Mouse (Mus musculus) layer of hippocampus, adult 8-10 months (tissue): ENCODE results near the gene Pdia2. TPM values are rescaled to one million over a fixed set of nuclear protein-coding genes. Genes with fewer than 3 reads are reported as not detected.

Source experiments
- DNase-seq, 2 experiments: peaks; one replicate each; pipeline ENCODE4 v3.0.0; 2022; ENCODE audit warnings: low spot score in 2 of 2
- total RNA-seq, 4 experiments: library from RNA; stranded (reverse); gene quantifications; 2 replicates each; pipeline ENCODE4 v1.2.4; 2022

Pdia2 gene
- total RNA-seq: under 1 TPM in 2 of 4 experiments, not detected in 2; 0.32 to 0.54 TPM

DNA sequence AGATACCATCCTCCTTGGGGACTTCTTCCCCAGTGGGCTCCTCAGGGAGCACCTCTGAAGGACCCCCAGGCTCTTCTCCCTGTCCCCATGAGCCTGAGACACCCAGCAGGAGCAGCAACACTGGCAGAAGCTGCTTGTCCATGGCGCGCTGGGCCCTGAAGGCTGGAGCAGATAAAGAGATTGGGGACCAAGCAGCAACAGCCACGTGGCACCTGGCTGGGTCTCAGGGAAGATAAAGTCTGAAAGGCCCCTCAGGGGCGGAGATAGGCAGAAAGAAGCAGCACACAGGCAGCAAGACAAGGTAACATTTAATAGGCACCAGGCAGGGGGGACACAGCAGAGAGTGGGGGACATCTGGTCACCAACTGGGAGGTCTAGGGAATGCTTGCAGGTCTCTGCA is at the start of gene Pdia2:
Gene Pdia2, minus strand, starts transcription at position 196 of the 400 bp plus-strand sequence.
- no peak for DNase-seq

DNA sequence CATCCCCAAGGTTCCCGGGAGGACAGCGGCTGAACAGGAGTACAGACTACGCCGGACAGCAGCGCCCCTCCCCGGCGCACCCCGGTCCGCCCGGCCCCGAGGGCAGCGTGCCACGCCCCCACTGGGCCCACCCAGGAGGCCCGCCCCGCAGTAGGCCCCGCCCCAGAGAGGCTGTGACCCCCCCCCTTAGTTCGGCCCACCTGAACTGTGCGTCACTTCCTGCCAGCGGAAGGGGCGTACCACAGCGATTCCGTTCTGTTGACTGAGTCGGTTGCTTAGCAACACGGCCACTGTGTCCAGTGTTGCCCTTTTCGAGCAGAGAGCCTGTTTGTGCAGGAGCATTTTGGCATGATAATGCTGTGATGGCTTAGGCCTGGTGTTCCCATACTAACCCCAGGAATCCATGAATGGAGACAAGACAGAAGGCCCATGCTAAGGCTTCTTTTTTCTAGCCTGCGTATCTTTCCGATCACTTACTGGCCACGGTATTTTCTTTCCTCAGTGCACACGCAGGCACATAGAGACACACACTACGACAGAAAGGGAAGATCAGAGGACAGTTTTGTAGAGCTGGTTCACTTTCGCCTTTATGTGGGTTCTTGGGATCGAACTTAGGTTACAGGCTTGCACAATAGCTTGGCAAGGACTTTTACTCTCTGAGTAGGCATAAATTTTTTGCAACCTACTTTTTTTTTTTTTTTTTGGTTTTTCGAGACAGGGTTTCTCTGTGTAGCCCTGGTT is 45.4 kb upstream of the Pdia2 start, which contains the start of gene Fam234a:
Gene Fam234a, minus strand, starts transcription at position 142 of the 741 bp plus-strand sequence.
- peak; percentile 88 to 93 for DNase-seq

DNA sequence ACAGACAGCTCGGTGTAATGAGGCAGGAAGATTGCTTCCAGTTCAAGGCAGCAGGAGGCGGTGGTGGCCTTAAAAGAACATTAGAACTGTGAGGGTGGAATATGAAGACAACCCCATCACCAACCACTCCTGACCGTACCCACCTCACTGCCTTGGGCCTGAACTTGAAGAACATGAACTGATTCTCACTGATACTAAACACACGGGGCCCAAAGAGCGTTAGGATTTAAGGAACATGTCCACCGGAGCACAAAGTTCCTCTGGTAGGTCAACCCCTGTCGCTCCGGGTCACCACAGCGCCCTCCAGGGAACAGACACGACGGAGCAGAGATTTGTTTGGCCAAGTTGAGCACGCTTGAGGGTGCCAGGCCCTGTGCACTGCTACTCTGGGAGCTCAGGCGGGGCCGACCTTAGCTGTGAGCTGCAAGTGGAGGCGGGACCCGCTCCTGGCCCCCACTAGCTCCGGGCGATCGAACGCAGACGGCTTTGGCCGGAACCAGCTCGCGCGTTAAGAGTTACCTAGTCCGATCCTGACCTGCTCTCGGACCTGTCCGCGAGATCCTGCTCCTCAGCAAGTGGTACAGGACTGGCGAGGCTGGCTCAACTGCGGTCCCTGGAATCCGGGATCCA is 44.7 kb upstream of the Pdia2 start:
- no peak for DNase-seq

DNA sequence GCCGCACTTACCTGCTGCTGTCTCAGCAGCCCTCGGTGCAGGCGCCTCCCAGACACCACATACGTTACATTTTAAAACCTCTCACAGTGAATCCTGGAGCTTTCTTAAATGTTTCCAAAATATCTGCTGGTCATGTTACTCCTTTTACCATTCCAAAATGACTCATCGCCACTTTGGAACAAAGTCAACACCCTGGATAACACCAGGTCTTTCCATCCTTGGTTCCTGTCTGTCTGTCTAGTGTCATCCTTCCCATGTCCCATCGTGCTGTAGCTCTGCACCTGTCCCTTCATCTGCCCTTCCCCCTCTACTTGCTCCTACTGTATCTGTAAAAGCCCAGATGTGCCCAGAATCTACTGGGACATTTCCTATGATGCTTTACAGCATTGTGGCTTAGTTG is 42.1 kb upstream of the Pdia2 start:
- DNase-seq: no peak

DNA sequence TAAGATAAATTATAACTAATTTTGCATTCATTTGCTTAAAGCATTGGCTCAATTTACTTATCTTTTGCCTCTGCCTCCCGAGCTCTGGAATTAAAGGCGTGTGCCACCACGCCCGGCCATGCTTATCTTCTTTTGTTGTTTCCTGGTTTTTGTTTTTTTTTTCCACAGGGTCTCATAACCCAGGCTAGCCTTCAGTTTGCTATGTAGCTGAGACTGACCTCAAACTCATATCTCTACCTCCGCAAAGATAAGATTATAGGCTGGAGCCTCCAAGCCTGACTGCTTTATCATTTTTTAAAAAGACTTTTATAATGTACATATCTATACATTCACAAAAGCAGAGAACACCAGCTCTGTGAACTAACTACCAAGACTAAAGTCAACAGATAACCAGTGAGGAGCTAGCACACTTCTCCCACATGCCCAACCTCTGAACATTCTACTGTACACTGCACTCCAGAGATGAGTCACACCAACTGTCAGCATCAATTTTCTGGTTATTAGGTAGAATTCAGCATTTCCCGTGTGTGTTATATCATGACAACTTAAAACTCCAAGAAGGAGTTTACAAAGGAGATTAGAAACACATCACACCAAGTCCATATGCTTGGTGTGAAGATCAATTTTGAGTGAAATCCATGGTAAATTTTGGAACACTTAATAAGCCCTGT is 41.4 kb upstream of the Pdia2 start:
- no peak for DNase-seq

DNA sequence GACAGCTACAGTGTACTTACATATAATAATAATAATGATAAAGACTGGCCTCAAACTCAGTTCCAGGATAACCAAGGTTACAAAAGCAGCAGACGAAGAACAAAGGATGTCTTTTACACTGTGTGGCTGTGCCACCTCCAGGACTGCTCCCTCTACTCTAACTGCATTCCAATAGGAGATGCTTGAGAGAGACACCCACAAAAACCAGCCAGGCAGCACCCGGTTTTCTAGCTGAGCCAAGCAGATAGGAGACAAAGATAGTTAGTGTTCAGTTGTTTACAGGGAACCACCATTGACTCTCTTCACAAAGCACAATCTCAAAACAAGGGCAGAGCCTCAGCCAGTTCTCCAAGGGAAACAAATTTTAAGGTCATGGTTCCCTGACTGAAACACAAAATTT is 40.7 kb upstream of the Pdia2 start:
- DNase-seq: no peak

DNA sequence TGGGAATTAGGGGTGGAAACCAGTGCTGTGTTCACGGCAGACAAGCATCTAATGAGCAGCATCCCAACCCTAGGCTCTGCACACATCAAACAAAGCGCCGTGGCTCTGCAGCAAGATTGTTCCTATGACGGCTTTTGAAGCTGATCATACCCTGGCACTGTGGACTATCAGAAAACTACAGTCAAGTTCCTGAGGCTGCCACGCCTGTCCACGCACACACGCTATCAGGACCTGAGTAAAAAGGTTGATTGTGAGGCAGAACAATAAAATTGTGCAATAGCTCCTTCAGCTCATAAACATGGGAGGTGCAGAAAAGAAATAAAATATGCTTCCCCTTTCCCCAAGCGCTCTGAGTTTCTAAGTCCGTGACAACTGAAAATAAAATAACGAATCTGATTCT is 38.8 kb upstream of the Pdia2 start:
- no peak for DNase-seq

DNA sequence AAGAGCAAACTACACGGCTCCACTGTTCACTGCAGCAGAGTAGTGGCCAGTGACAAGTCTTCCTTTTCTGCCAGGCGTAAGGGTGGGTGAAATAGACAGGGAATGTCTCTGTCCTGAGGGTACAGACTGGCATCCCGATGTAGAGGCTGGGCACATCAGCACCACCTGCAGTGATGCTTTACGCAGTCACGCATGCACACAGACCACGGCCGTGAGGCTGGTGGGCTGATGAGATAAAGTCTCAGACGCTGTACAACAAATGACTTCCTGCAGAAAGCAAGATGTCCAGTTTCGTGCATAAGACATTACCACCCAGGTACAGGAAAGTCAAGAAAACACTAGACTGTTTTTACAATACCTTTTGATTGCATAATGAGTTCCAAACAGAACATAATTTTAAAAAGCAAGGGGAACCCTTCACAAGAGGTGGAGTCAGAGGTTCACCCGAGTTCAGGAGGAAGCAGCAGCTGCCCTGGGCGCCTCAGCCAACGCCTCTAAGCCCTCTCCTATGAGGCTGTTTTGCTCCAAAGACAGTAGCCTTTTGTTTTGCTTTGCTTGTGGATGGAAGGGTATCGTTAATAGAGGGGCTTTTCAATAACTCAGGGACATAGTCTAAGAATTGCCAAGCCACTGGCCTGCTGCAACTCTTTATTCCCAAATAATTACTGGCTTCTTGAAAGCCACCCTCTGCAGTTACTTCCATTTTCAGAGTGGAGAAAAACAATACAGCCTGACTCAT is 36.4 kb upstream of the Pdia2 start:
- no peak for DNase-seq

DNA sequence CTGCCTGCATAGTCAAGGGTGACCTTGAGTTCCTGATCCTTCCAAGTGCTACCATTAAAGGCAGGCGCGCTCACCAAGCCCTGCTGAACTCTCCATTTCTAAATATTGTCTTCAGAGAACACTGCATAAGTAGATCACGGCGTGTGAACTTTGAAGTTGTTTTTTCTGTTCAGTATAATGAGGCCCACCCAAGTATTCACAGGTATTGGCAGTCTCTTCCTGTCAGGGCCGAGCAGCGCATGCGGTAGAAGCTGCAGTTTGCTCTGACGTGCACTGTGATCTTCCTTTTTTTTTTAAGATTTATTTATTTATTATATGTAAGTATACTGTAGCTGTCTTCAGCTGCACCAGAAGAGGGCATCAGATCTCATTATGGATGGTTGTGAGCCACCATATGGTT is 35.5 kb upstream of the Pdia2 start:
- no peak for DNase-seq

DNA sequence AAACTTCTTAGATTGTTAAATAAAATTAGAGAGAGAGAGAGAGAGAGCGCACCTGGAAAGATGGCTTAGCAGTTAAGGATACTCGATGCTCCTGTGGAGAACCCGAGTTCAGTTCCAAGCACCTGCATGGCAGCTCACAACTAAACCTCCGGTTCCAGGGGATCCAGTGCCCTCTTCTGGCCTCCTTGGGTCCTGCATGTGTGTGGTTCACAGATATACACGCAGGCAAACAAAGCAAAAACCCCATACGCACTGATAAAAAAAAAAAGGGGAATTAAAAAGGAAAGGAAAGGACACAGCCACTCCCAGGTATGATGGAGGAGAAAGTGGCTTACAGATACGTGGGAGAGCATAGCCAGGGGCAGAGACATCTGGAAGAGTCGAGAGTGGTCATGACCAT is 34.0 kb upstream of the Pdia2 start:
- no peak for DNase-seq

DNA sequence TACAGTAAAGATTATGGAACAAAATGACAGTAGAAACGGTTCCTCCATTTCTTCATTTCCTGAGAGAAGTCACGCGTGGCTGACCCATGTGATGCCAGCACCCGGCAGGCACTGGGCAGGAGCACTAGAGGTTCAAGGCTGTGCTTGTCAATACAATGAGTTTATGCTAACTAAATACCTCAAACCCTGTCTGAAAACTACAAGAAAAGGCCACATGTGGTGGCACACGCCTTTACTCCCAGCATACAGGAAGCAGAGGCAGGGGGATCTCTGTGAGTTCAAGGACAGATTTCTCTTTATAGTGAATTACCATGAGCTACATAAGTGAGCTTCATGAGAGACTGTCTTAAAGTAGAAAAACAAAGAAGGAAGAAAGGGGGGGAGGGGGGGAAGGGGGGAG is 32.3 kb upstream of the Pdia2 start:
- no peak for DNase-seq

DNA sequence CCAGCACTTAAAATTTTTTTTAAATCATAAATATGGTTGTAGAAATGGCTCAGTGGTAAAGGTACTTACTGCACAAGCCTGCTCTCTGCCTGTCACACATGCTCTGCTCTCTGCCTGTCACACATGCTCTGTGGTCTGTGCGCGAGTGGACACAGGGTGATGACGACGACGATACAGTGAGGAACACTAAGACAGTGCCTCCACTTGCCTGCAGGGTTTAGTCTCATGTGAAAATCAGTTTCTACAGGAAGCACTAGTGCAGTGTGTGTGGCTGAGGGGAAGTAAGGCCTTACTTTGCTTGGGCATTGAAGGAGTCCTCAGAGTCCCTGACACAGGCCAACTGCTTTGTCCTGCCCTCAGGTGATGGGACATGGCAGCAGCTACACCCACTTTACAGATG is 30.9 kb upstream of the Pdia2 start:
- DNase-seq: no peak

DNA sequence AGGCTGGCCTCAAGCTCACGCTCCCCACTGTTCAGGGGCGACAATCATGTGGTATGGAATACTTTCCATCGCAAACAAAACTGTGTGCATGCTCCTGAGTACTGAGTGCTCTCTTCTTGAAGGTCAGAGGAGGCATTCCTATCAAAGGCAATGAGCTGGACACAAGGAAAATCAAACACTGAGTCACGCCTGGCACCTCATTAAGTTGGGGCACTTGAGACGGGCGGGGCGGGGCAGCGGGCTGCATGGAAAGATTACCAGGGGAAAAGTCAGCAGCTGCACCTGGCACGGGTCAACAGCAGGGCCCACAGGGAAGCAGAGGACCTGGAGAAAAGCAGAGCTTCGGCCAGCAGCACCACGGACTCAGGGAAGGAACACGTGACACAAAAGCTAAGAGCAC is 26.3 kb upstream of the Pdia2 start:
- no peak for DNase-seq

DNA sequence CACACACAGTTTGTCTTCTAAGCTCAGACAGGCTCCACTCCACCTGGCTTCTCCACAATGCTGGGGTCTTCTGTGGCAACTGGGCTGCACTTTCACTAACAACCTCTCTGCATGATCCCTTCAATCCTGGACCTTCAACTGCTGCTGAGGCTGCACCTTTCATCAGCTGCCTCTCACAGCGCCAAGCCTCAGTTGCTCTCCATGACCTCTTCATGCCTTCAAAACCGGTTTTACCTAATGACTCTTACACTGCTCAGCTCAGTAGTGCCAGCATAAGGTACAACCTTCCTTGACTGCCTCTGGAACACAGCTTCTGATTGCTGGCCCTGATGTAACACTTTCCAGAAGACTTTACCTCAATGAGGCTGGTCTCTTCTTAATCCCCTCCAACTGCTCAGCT is 22.6 kb upstream of the Pdia2 start:
- no peak for DNase-seq

DNA sequence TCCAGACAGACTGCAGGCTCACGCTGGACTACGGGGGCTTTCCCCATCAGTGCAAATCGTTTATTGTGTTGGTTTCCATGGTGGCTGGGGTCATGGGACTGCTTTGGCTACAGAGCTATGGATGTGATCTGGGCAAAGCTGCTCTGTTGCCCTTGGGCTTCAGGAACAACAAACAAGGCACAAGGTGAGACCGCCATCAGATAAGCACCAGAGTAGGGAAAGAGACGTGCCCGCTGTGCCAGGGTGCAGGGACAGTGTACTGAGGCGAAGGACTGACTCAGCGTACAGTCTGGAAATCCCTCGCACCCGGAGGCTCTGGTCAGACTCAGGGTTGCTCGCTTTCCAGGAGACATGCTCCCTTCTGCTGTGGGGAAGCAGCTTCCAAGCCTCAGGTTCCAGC is 13.8 kb upstream of the Pdia2 start:
- DNase-seq: no peak

DNA sequence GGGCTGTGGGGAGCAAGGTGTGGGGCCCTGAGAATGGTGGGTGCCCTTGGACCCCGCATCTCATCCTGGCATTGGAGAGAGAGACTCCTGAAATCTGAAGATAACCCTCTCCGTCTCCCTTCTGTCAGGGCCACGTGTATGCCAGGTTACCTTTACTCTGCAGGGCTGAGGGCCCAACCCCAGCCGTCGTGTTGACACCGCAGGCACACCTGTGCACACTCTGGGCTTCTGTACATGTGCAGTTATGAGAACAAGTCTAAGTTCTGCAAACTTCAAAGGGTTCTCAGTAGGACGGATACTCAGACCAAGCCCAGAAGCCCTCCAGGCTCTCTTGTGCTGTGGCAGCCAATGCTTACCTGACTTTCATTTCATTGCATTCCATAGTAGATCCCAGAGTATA is 13.4 kb upstream of the Pdia2 start:
- no peak for DNase-seq

DNA sequence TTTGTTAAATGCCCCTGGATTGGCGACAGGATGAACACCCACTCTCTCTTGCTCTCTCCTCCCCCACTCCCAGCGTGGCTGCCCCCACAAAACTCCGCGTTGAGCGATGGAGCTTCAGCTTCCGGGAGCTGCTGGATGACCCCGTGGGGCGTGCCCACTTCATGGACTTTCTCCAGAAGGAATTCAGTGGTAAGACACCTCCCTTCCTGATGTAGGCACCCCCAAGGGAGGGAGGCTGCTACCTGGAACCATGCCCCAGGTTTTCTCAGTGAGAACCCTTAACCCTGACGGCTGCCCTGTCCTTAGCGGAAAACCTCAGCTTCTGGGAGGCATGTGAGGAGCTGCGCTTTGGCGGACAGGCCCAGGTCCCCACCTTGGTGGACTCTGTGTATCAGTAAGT is 8.8 kb upstream of the Pdia2 start, which contains the start of gene Arhgdig:
Gene Arhgdig, minus strand, starts transcription at position 101 of the 400 bp plus-strand sequence.
- DNase-seq: no peak

DNA sequence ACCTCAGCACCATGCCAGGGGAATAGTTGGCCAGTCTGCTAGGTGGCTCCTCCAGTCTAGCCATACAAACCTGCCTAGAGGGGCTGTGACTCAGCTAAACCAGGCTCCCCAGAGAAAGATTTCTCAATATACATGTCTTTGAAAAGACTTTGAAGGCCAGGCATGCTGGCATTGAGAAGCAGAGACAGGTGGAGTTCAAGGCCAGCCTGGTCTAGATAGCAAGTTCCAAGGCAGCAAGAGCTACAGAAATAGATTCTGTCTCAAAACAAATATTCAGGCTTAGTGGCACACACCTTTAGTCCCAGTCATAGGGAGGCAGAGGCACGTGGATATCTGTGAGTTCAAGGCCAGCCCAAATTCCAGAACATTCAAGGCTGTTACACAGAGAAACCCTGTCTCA is 7.5 kb upstream of the Pdia2 start:
- DNase-seq: no peak

DNA sequence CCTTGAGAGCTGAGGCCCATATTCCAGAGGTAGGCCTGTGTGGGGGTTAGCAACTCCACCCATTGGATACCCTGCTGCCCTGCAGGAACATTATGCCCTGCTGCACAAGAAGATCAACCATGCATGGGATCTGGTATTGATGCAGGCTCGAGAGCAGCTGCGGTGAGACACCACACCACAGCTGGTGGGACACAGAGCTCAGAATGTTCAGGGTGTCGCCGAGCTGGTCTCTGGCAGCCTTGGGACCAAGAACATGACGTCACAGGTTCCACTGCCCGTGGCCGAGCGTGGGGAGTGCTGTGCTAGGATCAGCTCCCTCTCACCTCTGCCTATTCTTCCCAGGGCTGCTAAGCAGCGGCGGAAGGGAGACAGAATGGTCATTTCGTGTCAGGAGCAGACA is 5.9 kb upstream of the Pdia2 start:
- DNase-seq: no peak

DNA sequence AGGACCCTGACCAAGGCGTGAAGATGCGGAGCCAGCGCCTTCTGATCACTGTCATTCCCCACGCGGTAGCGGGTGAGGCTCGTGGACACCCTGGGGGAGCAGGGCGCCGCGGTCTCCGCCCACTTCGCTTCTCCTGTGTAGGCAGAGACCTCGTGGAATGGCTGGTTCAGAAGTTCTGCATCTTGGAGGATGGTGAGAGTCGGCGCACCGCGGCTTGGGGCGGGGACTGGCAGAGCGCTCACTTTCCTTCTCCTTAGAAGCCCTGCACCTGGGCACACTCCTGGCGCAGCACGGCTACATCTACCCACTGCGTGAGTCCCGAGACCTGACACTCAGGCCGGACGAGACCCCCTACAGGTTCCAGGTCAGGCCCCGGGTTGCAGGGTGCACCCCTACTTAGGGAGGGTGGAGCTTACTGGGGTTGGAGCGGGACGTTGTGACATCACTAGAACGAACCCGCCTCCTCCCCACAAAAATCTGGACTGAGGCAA is 4.5 kb upstream of the Pdia2 start:
- DNase-seq: peak; percentile 46 to 50

DNA sequence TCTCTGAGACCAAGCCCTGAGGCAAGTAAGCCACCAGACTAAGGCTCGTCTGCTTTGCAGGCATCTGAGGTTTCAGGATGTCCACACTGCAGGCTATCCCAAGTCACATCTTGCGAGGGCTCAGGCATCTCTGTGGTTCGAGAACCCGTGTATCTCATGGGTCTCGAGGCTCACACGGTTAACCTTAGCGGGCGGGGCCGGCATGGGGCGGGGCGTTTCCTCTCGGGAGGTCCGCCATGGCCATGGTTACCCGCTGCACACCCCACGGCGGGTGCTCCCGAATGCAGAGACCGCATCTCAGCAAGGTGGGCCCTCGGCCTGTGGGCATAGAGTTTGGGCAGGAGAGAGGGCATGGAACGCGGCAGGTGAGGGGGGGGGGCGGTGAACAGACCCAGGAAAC is 3.9 kb upstream of the Pdia2 start, which contains the start of gene Rgs11:
Gene Rgs11, plus strand, starts transcription at position 215 of the 400 bp plus-strand sequence.
- no peak for DNase-seq

DNA sequence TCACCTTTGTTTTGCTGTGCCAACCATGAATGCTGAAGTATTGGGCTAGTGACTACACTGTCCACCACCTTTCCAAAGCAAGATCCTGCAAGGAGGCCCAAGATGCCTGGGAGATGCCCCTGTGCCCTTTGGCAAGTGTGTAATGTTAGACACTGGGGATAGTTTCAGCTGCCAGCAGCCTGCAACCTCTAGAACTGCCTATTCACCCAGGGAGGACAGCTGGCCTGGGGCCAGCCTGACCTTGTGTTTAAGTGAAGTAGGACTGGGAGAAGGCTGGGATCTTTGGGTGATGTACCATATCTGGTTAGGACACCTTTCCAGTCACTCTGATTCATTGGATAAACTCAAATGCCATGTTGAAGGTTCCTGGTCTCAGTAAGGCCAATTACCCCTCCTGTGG is 3.1 kb upstream of the Pdia2 start:
- DNase-seq: no peak
